Mouse (Mus musculus): Measurements from ENCODE around the gene Creb5.

GRCm38 (mm10) chr6:53374315-53374941 is 87.4 kb downstream of the Creb5 start:
- TF ChIP-seq CTCF (IDR thresholded peaks at IDR 0.05; ENCODE audit: control insufficient read depth, insufficient read depth, insufficient read length) (no peak), USF1 (IDR thresholded peaks at IDR 0.05; ENCODE audit: low read depth) (no peak), FOSL1 (IDR thresholded peaks at IDR 0.05; ENCODE audit: insufficient read depth, low read length, poor library complexity, severe bottlenecking) (no peak), MYOG (IDR thresholded peaks at IDR 0.05; ENCODE audit: control insufficient read depth, extremely low read depth, insufficient read length) (no peak), MAX (IDR thresholded peaks at IDR 0.05) (no peak), CEBPB (IDR thresholded peaks at IDR 0.05; ENCODE audit: low read depth) (no peak), MYOD1 (IDR thresholded peaks at IDR 0.05; ENCODE audit: control insufficient read depth, insufficient read length, low read depth) (no peak)
